ENCODE assay signal across 7 mouse cellular contexts in the genomic region with DNA sequence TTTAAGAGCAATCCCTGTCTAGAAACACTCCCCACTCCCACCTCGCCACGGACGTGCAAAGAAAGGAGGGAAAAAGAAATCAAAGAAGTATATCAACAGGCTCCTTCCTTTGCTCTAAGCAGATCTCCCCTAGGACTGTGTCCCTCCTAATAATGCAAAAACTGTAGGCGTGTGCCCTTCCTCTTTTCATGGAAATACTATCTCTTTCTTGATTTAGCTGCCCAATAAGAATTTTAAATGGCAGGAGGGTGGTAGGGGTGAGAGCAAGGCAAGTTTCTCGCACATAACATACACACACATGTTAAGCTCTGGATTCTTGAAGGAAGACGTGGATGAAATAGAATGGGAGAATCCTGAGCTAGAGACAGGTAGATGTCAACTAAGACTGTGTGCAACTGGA. TPM values are rescaled to one million over a fixed set of nuclear protein-coding genes. Genes with fewer than 3 reads are reported as not detected.
DNase-seq lines count a peak whose midpoint lies in the region; ATAC-seq lines count a peak whose summit lies in the region.

No protein-coding gene starts in this region.

- no peaks in the 10 kb centered on the region for H3K9me3 ChIP-seq in neural tube, embryonic 11.5 days (ENCODE audit: control insufficient read depth, low read length)
- no peaks in the 10 kb centered on the region for H3K9me3 ChIP-seq in forebrain, embryonic 13.5 days (replicated peaks)
- H3K9me3 ChIP-seq in liver, embryonic 11.5 days (ENCODE audit: control insufficient read depth, low read length), result no peaks in the 10 kb centered on the region
- no peaks in the 10 kb centered on the region for H3K9me3 ChIP-seq in stomach, embryonic 16.5 days (replicated peaks; ENCODE audit: control insufficient read depth, low read length)

- 77% methylated on average over 6 of the region's 6 CpGs for WGBS in neural tube, embryonic 11.5 days
- WGBS in forebrain, embryonic 13.5 days, result 74% methylated on average over 6 of the region's 6 CpGs
- WGBS in liver, embryonic 11.5 days, result 58% methylated on average over 6 of the region's 6 CpGs
- WGBS in stomach, embryonic 16.5 days, result 65% methylated on average over 6 of the region's 6 CpGs

- ATAC-seq in neural tube, embryonic 11.5 days (ENCODE audit: insufficient read depth, low FRiP score, low TSS enrichment), result no peak
- ATAC-seq in forebrain, embryonic 13.5 days, result no peak
- ATAC-seq in liver, embryonic 11.5 days (replicated peaks; ENCODE audit: low FRiP score), result no peak
- ATAC-seq in stomach, embryonic 16.5 days (ENCODE audit: insufficient read depth, low FRiP score), result no peak

- no peak for DNase-seq in neural tube, embryonic 11.5 days (ENCODE audit: low spot score)
- DNase-seq in neural tube, embryonic 10.5 days (ENCODE audit: extremely low spot score, low spot score), result no peak
- no peak for DNase-seq in liver, embryonic 11.5 days (ENCODE audit: low spot score)
- DNase-seq in gastrocnemius, postnatal 4 days (ENCODE audit: low spot score in 2 of 2), result no peak
- DNase-seq in adrenal gland, postnatal 4 days (ENCODE audit: low spot score in 2 of 2), result no peak

- peak overlapping the region; percentile 58 for H3K4me3 ChIP-seq in neural tube, embryonic 11.5 days (ENCODE audit: low read depth, low read length)
- peak overlapping the region; percentile 52 for H3K4me3 ChIP-seq in forebrain, embryonic 13.5 days
- H3K4me3 ChIP-seq in liver, embryonic 11.5 days (ENCODE audit: low read depth, low read length), result peak overlapping the region; percentile 68
- H3K4me3 ChIP-seq in stomach, embryonic 16.5 days (replicated peaks; ENCODE audit: low read length), result peak overlapping the region; percentile 56

- H3K27me3 ChIP-seq in neural tube, embryonic 11.5 days (ENCODE audit: control insufficient read depth, insufficient read depth, low read length), result no peaks in the 10 kb centered on the region
- H3K27me3 ChIP-seq in forebrain, embryonic 13.5 days, result no peaks in the 10 kb centered on the region
- no peaks in the 10 kb centered on the region for H3K27me3 ChIP-seq in liver, embryonic 11.5 days (replicated peaks; ENCODE audit: control insufficient read depth, insufficient read depth, low read length)
- H3K27me3 ChIP-seq in stomach, embryonic 16.5 days (ENCODE audit: control insufficient read depth, insufficient read depth, low read length), result no peaks in the 10 kb centered on the region

- peaks cover 7% of the 10 kb centered on the region; the same call in 1 of the 2 replicates for H3K4me1 ChIP-seq in neural tube, embryonic 11.5 days (ENCODE audit: control insufficient read depth, insufficient read depth, low read length)
- H3K4me1 ChIP-seq in forebrain, embryonic 13.5 days, result peaks cover 29% of the 10 kb centered on the region
- peaks cover 27% of the 10 kb centered on the region for H3K4me1 ChIP-seq in liver, embryonic 11.5 days (replicated peaks; ENCODE audit: control insufficient read depth, insufficient read depth, low read length)
- H3K4me1 ChIP-seq in stomach, embryonic 16.5 days (ENCODE audit: control insufficient read depth, insufficient read depth, low read length), result peaks cover 22% of the 10 kb centered on the region

- H3K36me3 ChIP-seq in neural tube, embryonic 11.5 days (ENCODE audit: control insufficient read depth, insufficient read depth, low read length), result peaks cover 3% of the 10 kb centered on the region; the same call in 1 of the 2 replicates
- peaks cover 11% of the 10 kb centered on the region for H3K36me3 ChIP-seq in forebrain, embryonic 13.5 days (ENCODE audit: poor library complexity, severe bottlenecking)
- peaks cover 4% of the 10 kb centered on the region; the same call in 1 of the 2 replicates for H3K36me3 ChIP-seq in liver, embryonic 11.5 days (ENCODE audit: control insufficient read depth, insufficient read depth, low read length)
- H3K36me3 ChIP-seq in stomach, embryonic 16.5 days (ENCODE audit: control insufficient read depth, insufficient read depth, low read length), result no peaks in the 10 kb centered on the region

- peak overlapping the region; percentile 87 for H3K4me2 ChIP-seq in neural tube, embryonic 11.5 days (ENCODE audit: low read depth)
- H3K4me2 ChIP-seq in forebrain, embryonic 13.5 days, result peak overlapping the region; percentile 72
- peak overlapping the region; percentile 84 for H3K4me2 ChIP-seq in liver, embryonic 11.5 days
- peak overlapping the region; percentile 89 for H3K4me2 ChIP-seq in stomach, embryonic 16.5 days (ENCODE audit: low read depth, low read length)

- H3K27ac ChIP-seq in neural tube, embryonic 11.5 days (ENCODE audit: low read depth, low read length), result no peak overlapping the region
- 0 out of 2 replicates have a peak overlapping the region, but pooled peaks have one; percentile 1 for H3K27ac ChIP-seq in forebrain, embryonic 13.5 days
- peak overlapping the region; percentile 68 for H3K27ac ChIP-seq in liver, embryonic 11.5 days (ENCODE audit: low read depth, low read length)
- no peak overlapping the region; the same call in 1 of the 2 replicates for H3K27ac ChIP-seq in stomach, embryonic 16.5 days (ENCODE audit: low read length)

- peak overlapping the region; percentile 71 for H3K9ac ChIP-seq in neural tube, embryonic 11.5 days (ENCODE audit: low read length)
- peak overlapping the region; percentile 70 for H3K9ac ChIP-seq in forebrain, embryonic 13.5 days
- peak overlapping the region; percentile 69 for H3K9ac ChIP-seq in liver, embryonic 11.5 days (ENCODE audit: low read depth, low read length)
- peak overlapping the region; percentile 69 for H3K9ac ChIP-seq in stomach, embryonic 16.5 days (ENCODE audit: low read length)

RNA-seq across cellular contexts. Expression of a gene that starts 0.4 kb away (rescaled TPM):
- polyA plus RNA-seq in neural tube, embryonic 11.5 days (2014; fragmentation: Nextera tagmentation; extraction: Ambion mirVana), result 30.0 and 35.3 TPM in 2 replicates
- 21.5 and 25.6 TPM in 2 replicates for polyA plus RNA-seq in forebrain, embryonic 13.5 days (2015; fragmentation: Nextera tagmentation; extraction: Ambion mirVana)
- 38.8 and 39.5 TPM in 2 replicates for polyA plus RNA-seq in liver, embryonic 11.5 days (2014; fragmentation: Nextera tagmentation; extraction: Ambion mirVana)
- polyA plus RNA-seq in stomach, embryonic 16.5 days (2015; fragmentation: Nextera tagmentation; extraction: Ambion mirVana), result 28.0 and 28.7 TPM in 2 replicates
- total RNA-seq in gastrocnemius, postnatal 4 days (2021), result 10 to 100 TPM; 28.1 to 32.0 TPM
- total RNA-seq in adrenal gland, postnatal 4 days (2021), result 10 to 100 TPM; 86.3 to 93.3 TPM

RNA-seq across cellular contexts. Expression of a gene that starts 3.9 kb away (rescaled TPM):
- 74.2 and 81.9 TPM in 2 replicates for polyA plus RNA-seq in neural tube, embryonic 11.5 days (2014; fragmentation: Nextera tagmentation; extraction: Ambion mirVana)
- polyA plus RNA-seq in forebrain, embryonic 13.5 days (2015; fragmentation: Nextera tagmentation; extraction: Ambion mirVana), result 155 and 158 TPM in 2 replicates
- 80.1 and 83.2 TPM in 2 replicates for polyA plus RNA-seq in liver, embryonic 11.5 days (2014; fragmentation: Nextera tagmentation; extraction: Ambion mirVana)
- 79.2 and 85.4 TPM in 2 replicates for polyA plus RNA-seq in stomach, embryonic 16.5 days (2015; fragmentation: Nextera tagmentation; extraction: Ambion mirVana)
- 10 to 100 TPM; 75.1 to 78.3 TPM for total RNA-seq in gastrocnemius, postnatal 4 days (2021)
- total RNA-seq in adrenal gland, postnatal 4 days (2021), result 10 to 100 TPM; 83.5 to 83.6 TPM

RNA-seq across cellular contexts. Expression of a gene that starts 32.8 kb away (rescaled TPM):
- polyA plus RNA-seq in neural tube, embryonic 11.5 days (2014; fragmentation: Nextera tagmentation; extraction: Ambion mirVana), result 34.2 and 34.9 TPM in 2 replicates
- 35.6 and 39.0 TPM in 2 replicates for polyA plus RNA-seq in forebrain, embryonic 13.5 days (2015; fragmentation: Nextera tagmentation; extraction: Ambion mirVana)
- 25.7 and 26.0 TPM in 2 replicates for polyA plus RNA-seq in liver, embryonic 11.5 days (2014; fragmentation: Nextera tagmentation; extraction: Ambion mirVana)
- 27.9 and 29.0 TPM in 2 replicates for polyA plus RNA-seq in stomach, embryonic 16.5 days (2015; fragmentation: Nextera tagmentation; extraction: Ambion mirVana)
- total RNA-seq in gastrocnemius, postnatal 4 days (2021), result 10 to 100 TPM; 15.1 to 16.1 TPM
- total RNA-seq in adrenal gland, postnatal 4 days (2021), result 10 to 100 TPM; 21.8 to 22.5 TPM

RNA-seq across cellular contexts. Expression of a gene that starts 41.0 kb away (rescaled TPM):
- polyA plus RNA-seq in neural tube, embryonic 11.5 days (2014; fragmentation: Nextera tagmentation; extraction: Ambion mirVana), result 41.1 and 42.7 TPM in 2 replicates
- 88.2 TPM in 2 replicates for polyA plus RNA-seq in forebrain, embryonic 13.5 days (2015; fragmentation: Nextera tagmentation; extraction: Ambion mirVana)
- 23.8 and 26.0 TPM in 2 replicates for polyA plus RNA-seq in liver, embryonic 11.5 days (2014; fragmentation: Nextera tagmentation; extraction: Ambion mirVana)
- polyA plus RNA-seq in stomach, embryonic 16.5 days (2015; fragmentation: Nextera tagmentation; extraction: Ambion mirVana), result 60.6 and 67.4 TPM in 2 replicates
- 100 to 1,000 TPM; 110 to 112 TPM for total RNA-seq in gastrocnemius, postnatal 4 days (2021)
- 100 to 1,000 TPM; 123 to 125 TPM for total RNA-seq in adrenal gland, postnatal 4 days (2021)

RNA-seq across cellular contexts. Expression of a gene that starts 43.7 kb away (rescaled TPM):
- not detected in 2 replicates for polyA plus RNA-seq in neural tube, embryonic 11.5 days (2014; fragmentation: Nextera tagmentation; extraction: Ambion mirVana)
- polyA plus RNA-seq in forebrain, embryonic 13.5 days (2015; fragmentation: Nextera tagmentation; extraction: Ambion mirVana), result not detected in 2 replicates
- 4.9 and 5.1 TPM in 2 replicates for polyA plus RNA-seq in liver, embryonic 11.5 days (2014; fragmentation: Nextera tagmentation; extraction: Ambion mirVana)
- 3.2 and 4.2 TPM in 2 replicates for polyA plus RNA-seq in stomach, embryonic 16.5 days (2015; fragmentation: Nextera tagmentation; extraction: Ambion mirVana)
- under 1 TPM in 1 of 2 experiments, not detected in 1; 0.13 TPM for total RNA-seq in gastrocnemius, postnatal 4 days (2021)
- total RNA-seq in adrenal gland, postnatal 4 days (2021), result 1 to 10 TPM; 1.3 to 3.1 TPM

Comparison
In these comparisons a context has a peak if more than half of its experiments do, and no peak if none do; other contexts are left out.
1. H3K27ac ChIP-seq: peak in forebrain, embryonic 13.5 days (single experiment) and liver, embryonic 11.5 days (single experiment); none in neural tube, embryonic 11.5 days (single experiment) and stomach, embryonic 16.5 days (single experiment).
2. Peak in every context shown above with its lines, with median percentiles within 50 percentile points of each other: H3K4me2 ChIP-seq, H3K4me3 ChIP-seq and H3K9ac ChIP-seq.